Mouse (Mus musculus) G1E (cell line): ENCODE results near the gene Sco2.

ENCODE experiments used
- CTCF ChIP-seq: IDR thresholded peaks from 2 replicates; pipeline ENCODE4 v1.5.1; 2012; ENCODE audit warnings: low read depth, low read length, inconsistent platforms, mixed read lengths
- GATA1 ChIP-seq: IDR thresholded peaks from 2 replicates; pipeline ENCODE4 v1.6.1; 2012; ENCODE audit warnings: borderline replicate concordance, low read length, inconsistent platforms, mixed read lengths
- POLR2AphosphoS5 ChIP-seq: IDR thresholded peaks from 2 replicates; pipeline ENCODE4 v1.6.1; 2012; ENCODE audit warnings: low read depth, low read length, inconsistent platforms; ENCODE audit not compliant: insufficient replicate concordance
- TAL1 ChIP-seq: conservative IDR thresholded peaks from 2 replicates; pipeline ENCODE4 v1.6.1; 2012; ENCODE audit warnings: low read depth, low read length, inconsistent platforms, mixed read lengths

DNA sequence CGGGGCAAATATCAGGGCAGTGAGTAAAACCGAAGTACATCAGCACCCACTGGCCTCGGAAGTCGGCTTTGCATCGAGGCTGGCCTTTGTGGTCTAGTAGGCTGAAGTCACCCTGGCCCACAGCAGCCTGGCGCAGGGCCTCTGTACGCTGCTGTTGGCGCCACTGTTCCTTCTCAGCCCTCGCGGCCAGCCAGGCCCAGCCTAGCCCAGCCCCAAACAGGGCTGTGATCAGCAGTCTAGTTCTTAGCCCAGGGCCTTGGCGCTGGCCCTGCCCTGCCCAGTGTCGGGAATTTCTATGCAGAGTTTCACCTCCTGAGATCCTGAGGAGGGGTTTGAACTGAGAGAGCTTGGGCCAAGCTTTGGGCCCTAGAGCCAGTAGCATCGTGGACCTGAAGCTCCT lies 1.6 kb downstream of the Sco2 start:
- TF ChIP-seq CTCF (no peak), POLR2AphosphoS5 (no peak), GATA1 (no peak), TAL1 (no peak)
